Mouse (Mus musculus) midbrain, embryonic 12.5 days (tissue): ENCODE results near the gene Sik2. TPM values are rescaled to one million over a fixed set of nuclear protein-coding genes. Genes with fewer than 3 reads are reported as not detected.

Experiments used
- ATAC-seq: fragments of 200-750 bp; cut with Nextera tagmentation; 2 replicates; pipeline ENCODE4 v1.8.0; 2017; ENCODE audit warnings: low read depth, moderate TSS enrichment, moderate library complexity; ENCODE audit not compliant: low FRiP score
- H3K27ac ChIP-seq: fragments of 300-500 bp; sonication (generic); replicated peaks from 2 replicates; pipeline ENCODE4 v1.5.1; 2016; ENCODE audit warnings: mild to moderate bottlenecking
- H3K27me3 ChIP-seq: fragments of 300-500 bp; sonication (generic); 2 replicates; pipeline ENCODE4 v1.6.1; 2016; ENCODE audit warnings: mild to moderate bottlenecking
- H3K36me3 ChIP-seq: fragments of 300-500 bp; sonication (generic); 2 replicates; pipeline ENCODE4 v1.6.1; 2016
- H3K4me1 ChIP-seq: fragments of 300-500 bp; sonication (generic); 2 replicates; pipeline ENCODE4 v1.6.1; 2016
- H3K4me2 ChIP-seq: fragments of 300-500 bp; sonication (generic); replicated peaks from 2 replicates; pipeline ENCODE4 v1.6.1; 2016; ENCODE audit warnings: mild to moderate bottlenecking, moderate library complexity
- H3K4me3 ChIP-seq: fragments of 300-500 bp; sonication (generic); 2 replicates; pipeline ENCODE4 v1.5.1; 2016; ENCODE audit warnings: mild to moderate bottlenecking
- H3K9ac ChIP-seq: fragments of 300-500 bp; sonication (generic); replicated peaks from 2 replicates; pipeline ENCODE4 v1.6.1; 2016; ENCODE audit warnings: mild to moderate bottlenecking, moderate library complexity
- H3K9me3 ChIP-seq: fragments of 300-500 bp; sonication (generic); 2 replicates; pipeline ENCODE4 v1.6.1; 2016; ENCODE audit warnings: mild to moderate bottlenecking
- whole genome bisulfite sequencing: fragments of 180-500 bp; shearing (Covaris S2); methylation state at CpG from one replicate; pipeline ENCODE4 v1.1.7; 2016; 5-methylcytosine and 5-hydroxymethylcytosine counted together
- polyA plus RNA-seq: library from polyadenylated mRNA; unstranded; fragments of >200 nt; fragmentation: Nextera tagmentation; extraction: Ambion mirVana; gene quantifications from 2 replicates; pipeline ENCODE4 v1.2.1, GENCODE M21; 2016

Gene Sik2
- polyA plus RNA-seq, 1 experiment from 2014 or later: 15.1 TPM

DNA sequence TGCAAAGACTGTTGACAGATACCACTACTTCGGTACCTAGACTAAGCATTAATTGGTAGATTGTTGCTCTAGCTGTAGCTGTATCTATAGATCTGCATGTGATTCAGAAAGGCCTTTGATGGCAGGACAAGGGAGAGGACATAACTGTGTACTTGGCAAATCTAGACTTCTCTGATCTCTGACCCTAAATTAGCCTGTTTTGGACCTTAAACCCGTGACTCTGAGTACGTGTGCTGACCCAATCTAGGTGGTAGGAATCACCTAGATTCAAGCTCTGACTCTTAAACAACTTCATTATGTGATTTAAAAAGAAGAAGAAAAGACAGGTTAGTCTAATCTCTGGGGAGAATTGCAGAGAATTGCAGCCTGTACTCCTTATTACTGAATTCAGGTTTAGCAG lies 163.8 kb downstream of the Sik2 start, which contains the start of gene Ppp2r1b:
Ppp2r1b (plus strand) TSS at position 221 of the 400 bp plus-strand sequence.
- peaks cover 10% of the 10 kb centered on the region for H3K36me3 ChIP-seq
- H3K9ac ChIP-seq: no peak within 1 kb of the TSS
- ATAC-seq: no peak
- 96% methylated on average over 3 of the region's 3 CpGs for WGBS
- no peaks in the 10 kb centered on the region for H3K4me1 ChIP-seq
- no peak within 1 kb of the TSS for H3K27ac ChIP-seq
- H3K9me3 ChIP-seq: no peaks in the 10 kb centered on the region
- H3K27me3 ChIP-seq: no peaks in the 10 kb centered on the region; the same call in 1 of the 2 replicates
- H3K4me3 ChIP-seq: no peak within 1 kb of the TSS
- H3K4me2 ChIP-seq: no peak within 1 kb of the TSS

Other genes with a start within 250 kb of the Sik2 start
- gene Fdxacb1, start 240.8 kb downstream of the Sik2 start, polyA plus RNA-seq: 11.7 and 12.5 TPM in 2 replicates
- 42.6 and 42.8 TPM in 2 replicates for gene Alg9, start 234.1 kb downstream of the Sik2 start, polyA plus RNA-seq
- 37.6 and 42.0 TPM in 2 replicates for gene 1110032A03Rik, start 233.6 kb downstream of the Sik2 start, polyA plus RNA-seq
- 90.9 and 93.6 TPM in 2 replicates for gene Ppp2r1b, start 163.8 kb downstream of the Sik2 start, polyA plus RNA-seq
- gene Btg4, start 51.8 kb upstream of the Sik2 start, polyA plus RNA-seq: not detected in 2 replicates
- gene Layn, start 68.0 kb upstream of the Sik2 start, polyA plus RNA-seq: 1.3 and 1.4 TPM in 2 replicates
- 0.24 TPM in 1 of 2 replicates, not detected in the other for gene 4833427G06Rik, start 93.0 kb upstream of the Sik2 start, polyA plus RNA-seq
- gene Gm32742, start 156.4 kb upstream of the Sik2 start, polyA plus RNA-seq: not detected in 2 replicates
- not detected in 2 replicates for gene Pou2af1, start 204.6 kb upstream of the Sik2 start, polyA plus RNA-seq